Mouse (Mus musculus) adrenal gland, adult 18-20 months (tissue): ENCODE data around the gene Slc15a4. TPM values are rescaled to one million over a fixed set of nuclear protein-coding genes. Genes with fewer than 3 reads are reported as not detected.

ENCODE experiments used
- DNase-seq, 2 experiments: peaks; one replicate each; pipeline ENCODE4 v3.0.0; 2021 to 2022; ENCODE audit warnings: low spot score in 2 of 2
- total RNA-seq, 2 experiments: library from RNA; stranded (reverse); gene quantifications; 1 replicate in 1 of 2; 2 replicates in 1 of 2; pipeline ENCODE4 v1.2.3; 2021

Slc15a4 gene
- total RNA-seq, 2 experiments from 2014 or later = 28.8 to 30.9 TPM

DNA sequence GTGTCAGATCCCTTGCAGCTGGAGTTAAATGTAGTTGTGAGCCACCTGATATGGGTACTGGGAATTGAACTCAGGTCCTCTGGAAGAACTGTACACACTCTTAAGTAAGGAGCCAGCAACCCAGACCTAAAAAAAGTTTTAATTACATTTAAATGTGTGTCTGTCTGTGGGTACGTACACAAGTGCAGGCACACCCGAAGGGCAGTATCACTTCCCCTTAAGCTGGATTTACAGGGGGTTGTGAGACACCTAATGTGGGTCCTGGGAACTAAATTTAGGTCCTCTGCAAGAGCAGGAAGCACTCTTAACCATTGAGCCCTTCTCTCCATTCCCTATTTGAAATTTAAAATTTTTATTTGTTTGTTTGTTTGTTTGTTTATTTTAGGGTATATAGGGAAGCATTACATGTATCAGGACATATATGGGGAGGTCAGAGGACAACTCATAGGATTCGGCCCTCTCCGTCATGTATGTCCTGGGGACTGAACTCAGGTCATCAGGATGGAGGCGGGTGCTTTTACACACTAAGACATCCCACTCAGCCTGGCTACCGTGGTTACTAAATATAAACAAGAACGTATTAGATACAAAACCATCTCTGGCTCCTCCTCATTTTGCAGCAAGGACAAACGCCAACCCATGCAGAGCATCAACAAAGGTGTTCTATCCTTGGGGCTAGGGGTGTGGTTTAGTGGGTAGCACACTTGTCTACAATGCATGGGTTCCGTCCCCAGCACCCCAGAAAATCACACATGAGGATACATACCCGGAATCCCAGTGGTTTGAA lies 8.1 kb downstream of the Slc15a4 start:
- no peak for DNase-seq

- no peak for DNase-seq
These were observed 11.6 kb downstream of the Slc15a4 start for GRCm38 (mm10) chr5:127621108-127621507.

DNA sequence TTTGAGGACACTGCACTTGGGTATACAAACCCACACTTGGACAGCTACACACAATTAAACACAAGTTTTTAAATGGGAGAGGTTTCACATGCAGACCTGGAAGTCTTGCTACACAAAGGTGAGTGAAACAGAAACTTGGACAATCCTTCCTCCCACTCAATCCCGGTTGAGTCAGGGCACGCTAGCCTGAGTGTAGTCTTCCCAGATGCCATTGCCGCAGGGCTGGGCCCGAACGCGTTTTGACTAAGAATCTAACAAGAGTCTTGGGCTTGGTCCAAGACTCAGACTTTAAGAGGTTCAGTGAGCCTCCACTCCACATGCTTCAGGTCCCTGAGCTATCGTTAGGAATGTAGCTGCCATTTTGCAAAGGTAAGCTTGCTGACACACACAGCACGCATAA lies 12.3 kb downstream of the Slc15a4 start:
- no peak for DNase-seq

DNA sequence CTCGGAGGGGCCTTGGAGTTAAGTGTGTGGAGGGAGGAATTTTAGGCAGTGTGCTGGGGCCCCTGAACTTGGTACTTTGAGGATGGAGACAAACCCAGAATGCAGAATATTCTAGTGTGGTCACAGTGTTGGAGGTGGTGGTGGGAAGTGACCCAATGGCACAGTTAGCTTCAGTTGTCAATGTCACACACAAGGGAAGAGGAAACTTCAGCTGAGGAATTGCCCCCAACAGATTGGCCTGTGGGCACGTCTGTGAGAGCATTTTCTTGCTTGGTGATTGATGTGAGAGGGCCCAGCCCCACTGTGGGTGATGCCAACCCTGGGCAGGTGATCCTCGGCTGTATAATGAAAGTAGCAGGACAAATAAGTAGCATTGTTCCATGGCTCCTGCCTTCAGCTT lies 13.9 kb downstream of the Slc15a4 start:
- no peak for DNase-seq

DNA sequence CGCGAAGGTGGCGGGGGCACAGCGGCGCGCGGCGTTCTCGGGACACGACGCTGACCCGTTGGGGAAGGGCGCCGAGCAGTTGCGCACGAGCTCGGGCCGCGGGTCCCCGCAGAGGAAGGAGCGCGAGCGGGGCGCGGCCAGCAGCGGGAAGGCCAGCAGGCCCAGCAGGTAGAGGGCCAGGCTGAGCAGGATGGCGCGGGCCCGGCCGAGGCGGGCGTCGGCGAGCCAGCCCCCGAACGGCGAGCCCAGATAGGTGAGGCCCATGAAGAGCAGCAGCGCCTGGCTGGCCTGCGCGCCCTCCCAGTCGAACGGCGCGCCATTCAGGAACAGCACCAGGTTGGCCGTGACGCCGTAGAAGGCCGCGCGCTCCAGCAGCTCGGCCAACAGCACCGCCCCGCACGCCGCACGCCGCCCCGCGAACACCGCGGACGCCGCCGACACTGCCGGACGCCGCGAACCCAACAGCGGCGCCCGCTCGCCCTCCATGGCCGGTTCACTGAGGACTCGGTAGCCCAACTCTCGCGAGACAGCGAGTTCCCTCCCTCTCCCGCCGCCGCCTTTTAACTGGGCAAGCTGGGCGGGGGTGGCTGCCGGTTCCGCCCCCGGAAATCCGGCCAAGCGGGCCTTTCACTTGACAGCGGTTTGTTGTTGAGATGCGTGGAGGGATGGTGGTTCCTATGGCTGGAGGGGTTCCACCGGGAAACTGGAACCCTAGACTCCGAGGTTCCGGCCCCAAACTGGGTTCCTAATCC lies 15.6 kb downstream of the Slc15a4 start:
- peak; percentile 98 to 99 for DNase-seq

DNA sequence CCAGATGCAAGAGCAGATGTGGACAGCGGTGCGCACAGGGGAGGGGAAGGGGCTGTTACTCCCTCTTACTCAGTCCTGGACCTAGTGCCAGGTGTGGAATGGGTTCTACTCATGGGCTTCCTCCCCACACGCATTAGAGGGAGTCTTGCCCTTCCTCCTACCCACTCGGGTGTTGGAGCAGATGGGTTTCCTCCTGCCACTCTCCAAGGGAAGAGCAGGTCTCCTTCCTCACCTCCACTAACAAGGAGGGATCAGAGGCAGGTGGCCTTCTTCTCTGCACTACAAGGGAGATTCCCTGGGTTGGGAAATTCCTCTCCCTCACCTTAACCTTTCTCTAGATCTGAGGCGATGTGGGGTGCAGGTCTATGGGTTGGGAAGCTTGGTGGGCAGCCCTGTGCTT lies 16.5 kb downstream of the Slc15a4 start:
- DNase-seq = no peak

DNA sequence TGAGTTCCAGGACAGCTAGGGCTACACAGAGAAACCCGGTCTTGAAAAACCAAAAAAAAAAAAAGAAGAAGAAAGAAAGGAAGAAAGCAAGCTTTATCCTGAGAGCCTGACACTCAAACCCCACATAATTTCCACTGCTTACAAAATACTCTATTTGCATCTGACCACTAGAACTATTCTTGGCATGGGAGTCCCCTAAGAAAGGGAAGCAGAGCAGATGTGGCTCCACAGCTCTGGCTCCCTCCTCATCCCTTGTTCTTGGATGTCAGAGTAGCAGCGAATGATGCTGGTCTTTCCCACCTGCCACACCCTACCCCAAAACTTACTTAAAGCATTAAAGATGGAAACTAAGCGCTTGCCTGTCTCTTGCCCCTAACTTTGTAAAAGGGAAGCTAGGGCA lies 17.2 kb downstream of the Slc15a4 start:
- no peak for DNase-seq

GRCm38 (mm10) chr5:127612397-127612796 lies 20.3 kb downstream of the Slc15a4 start:
- no peak for DNase-seq

DNA sequence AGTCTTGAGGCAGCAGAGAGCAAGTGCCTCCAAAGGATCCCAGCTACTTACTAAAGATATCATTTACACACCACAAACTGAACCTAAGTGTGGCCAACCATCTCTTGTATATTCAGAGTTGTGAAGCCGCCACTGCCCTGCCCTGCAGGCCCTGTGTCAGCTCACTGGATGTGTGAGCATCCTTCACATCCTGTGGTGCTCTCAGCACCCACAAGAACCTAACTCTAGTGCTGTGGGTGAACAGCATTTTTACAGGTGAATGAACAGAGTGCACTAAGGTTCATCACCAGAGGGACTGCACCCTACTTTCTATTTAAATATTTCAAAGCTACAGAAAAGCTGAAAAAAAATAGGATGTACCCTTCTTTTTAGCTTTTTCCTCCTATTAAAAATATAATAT lies 20.8 kb downstream of the Slc15a4 start:
- no peak for DNase-seq

GRCm38 (mm10) chr5:127610787-127611509 lies 21.7 kb downstream of the Slc15a4 start:
- peak; percentile 34 to 46 for DNase-seq

DNA sequence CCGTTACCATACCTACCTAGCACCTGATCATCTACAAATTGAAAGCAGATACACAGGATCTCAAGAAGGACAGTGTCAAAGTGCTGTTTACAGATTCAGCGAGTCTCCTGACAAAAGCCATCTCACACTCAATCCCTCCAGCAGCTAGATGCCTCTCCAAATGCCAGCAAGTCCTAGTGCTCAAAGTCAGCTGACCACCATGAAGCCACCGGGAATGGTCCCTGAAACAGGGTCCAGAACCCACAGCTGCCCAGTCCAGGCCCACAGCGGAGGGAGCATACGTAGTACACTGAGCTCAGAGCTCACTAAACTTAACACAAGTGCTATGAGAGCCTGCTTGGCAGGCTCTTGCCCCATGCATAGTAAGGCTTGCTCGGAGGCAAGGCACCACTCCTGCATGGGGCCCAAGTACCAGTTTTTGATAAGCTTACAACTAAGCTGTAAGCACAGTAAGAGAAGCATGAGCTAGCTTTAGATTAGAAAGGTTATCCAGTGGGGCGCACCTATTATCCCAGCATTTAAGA lies 23.4 kb downstream of the Slc15a4 start:
- no peak for DNase-seq

- no peak for DNase-seq
These were observed 25.2 kb downstream of the Slc15a4 start for GRCm38 (mm10) chr5:127607507-127607906.

- DNase-seq = no peak
These were observed 29.7 kb downstream of the Slc15a4 start for GRCm38 (mm10) chr5:127602996-127603395.

DNA sequence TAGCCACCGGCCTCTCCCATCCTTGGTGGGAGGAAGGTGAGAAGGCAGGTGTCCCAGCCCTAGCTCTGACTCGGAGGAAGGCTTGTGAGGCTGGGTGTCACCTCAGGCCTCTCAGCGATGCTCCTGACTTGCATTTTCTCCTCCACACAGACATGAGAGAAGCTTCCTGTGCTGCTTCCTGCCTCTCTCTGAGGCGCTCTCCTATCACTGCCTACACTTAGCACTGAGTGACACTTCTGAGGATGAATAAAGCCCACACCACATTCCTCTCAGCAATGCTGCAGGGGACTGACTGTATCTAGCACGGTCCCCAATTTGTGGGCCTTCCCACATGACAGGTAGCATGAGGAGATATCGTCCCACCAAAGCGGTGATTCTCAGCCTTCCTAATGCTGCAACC lies 35.8 kb downstream of the Slc15a4 start:
- DNase-seq = no peak

DNA sequence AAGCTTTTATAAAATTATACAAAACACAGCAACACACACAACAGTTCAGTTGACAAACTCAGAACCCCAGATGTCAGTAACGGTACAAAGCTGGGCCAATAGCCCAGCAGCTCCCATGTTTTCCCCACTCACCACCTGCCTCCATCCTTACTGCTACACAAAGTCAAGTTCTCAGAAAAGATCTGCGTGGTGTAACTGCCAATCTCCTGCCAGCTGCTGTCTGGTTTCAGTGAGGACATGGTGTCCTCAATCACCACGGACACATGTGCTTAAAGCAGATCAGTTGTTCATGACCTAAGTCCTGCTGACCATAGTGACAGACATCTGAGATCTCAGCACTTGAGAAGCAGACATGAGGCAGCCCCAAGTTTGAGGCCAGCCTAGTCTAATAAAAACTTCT lies 37.0 kb downstream of the Slc15a4 start:
- DNase-seq = no peak

DNA sequence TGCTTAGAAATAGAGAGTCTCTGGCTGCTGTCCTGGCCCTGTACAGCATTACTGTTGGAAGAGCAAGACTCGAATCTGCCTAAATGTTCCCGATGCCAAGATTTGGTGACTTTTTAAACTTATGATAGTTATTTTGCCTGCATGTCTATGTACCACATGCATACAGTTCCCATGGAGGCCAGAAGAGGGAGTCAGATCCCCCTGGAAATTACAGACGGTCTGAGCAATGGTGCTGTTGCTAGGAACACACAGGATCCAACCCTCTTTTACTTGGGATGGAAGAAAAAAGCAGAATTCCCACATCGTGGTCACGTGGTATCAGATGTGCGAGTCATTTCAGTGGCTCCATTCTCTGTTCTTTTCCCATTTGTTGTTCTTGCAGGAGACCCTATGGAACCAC lies 39.8 kb downstream of the Slc15a4 start:
- no peak for DNase-seq

DNA sequence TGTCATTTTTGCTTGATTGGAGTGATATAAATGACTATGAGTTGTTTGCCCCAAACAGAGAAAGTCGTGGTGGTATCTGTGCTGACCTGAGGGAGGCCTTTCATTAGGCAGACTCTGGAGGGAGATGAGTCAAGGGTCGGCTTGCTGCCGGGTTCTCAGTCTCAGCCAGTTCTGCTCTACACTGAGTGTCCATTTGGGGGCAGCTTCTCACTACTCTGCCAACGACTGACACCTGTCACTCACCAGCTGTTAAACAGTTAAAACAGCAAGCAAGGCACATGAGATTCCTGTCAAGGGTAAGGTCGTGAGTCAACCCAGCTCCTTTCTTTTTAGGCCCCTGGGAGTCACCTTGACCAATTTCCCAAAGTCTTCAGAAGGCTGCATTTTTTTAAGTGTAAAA lies 40.3 kb downstream of the Slc15a4 start:
- DNase-seq = peak in 1 of 2 experiments; percentile 19

DNA sequence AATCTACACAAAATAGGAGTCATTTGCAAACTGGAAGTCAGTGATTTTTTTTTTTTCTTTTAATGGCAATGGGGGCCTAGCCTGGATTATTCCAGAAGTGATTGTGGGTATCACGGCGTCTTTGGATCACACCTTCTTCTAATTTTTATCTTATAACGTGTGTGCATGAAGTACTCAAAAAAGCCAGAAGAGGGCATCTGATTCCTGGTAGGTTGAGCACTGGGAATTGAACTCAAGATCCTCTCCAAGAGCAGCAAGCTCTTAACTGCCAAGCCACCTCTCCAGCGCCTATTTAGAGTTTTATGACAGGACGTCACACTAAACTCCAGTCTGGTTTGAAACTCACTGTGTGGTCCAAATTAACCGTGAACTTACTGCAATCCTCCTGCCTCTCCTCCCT lies 44.8 kb downstream of the Slc15a4 start:
- DNase-seq = no peak

- DNase-seq = no peak
These were observed 49.0 kb downstream of the Slc15a4 start for GRCm38 (mm10) chr5:127583658-127584057.

DNA sequence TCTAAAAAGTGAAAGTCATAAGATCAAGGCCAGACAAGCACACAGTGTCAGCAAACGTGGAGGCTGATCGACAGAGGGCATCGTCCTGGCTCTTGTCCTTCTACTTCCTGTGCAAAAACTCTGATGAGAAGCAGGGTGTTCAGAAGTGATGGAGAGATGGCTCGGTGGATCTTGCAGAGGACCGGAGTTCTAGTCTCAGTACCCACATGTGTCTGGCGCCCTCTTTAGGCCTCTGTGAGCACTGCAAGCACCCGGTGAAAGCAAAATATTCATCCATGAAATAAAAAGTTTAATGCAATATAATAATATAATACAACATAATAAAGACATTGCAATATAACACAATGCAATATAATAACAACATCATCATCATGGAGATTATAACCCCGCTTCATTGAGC lies 55.3 kb downstream of the Slc15a4 start:
- DNase-seq = no peak

DNA sequence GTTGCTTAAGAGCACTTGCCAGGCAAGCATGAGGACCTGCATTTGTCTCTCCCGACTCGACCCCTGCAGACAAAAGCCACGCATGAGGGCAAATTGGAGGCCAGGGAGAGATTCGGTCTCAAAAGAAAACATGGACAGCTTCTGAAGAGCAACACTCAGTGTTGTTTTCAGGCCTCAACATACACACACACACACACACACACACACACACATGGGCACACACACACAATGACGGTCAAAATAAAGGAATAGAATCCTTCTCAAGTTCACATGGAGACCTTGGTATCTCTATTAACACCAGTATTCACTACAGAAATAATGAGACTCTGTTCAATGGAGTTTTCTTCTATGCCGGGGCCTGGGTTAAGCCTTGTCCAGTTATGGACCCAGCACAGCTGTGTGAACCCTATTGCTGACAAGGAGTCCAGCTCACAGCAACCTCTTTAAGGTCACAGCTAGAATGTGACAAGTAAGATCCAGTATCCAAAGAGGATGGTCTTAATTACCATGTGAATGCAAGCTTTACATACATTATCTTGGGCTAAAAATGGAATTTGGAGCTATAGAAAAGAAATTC lies 65.4 kb downstream of the Slc15a4 start:
- DNase-seq = no peak
